Mouse (Mus musculus) CH12.LX (cell line): ENCODE measurements around the gene Wdpcp.

Experiments used
- CHD2 ChIP-seq: IDR thresholded peaks from 2 replicates; pipeline ENCODE4 v1.6.1; 2011; ENCODE audit warnings: low read length, improper control_type of control experiment
- CTCF ChIP-seq, 2 experiments: IDR thresholded peaks in 1 of 2; conservative IDR thresholded peaks in 1 of 2; 2 replicates each; pipeline ENCODE4 v1.5.1; 2011 to 2012; ENCODE audit warnings: low read depth in 2 of 2, low read length in 2 of 2, improper control_type of control experiment in 1 of 2, inconsistent platforms in 1 of 2, mild to moderate bottlenecking in 1 of 2, moderate library complexity in 1 of 2
- E2F4 ChIP-seq: IDR thresholded peaks from 2 replicates; pipeline ENCODE4 v1.6.1; 2011; ENCODE audit warnings: low read depth, low read length, improper control_type of control experiment; ENCODE audit not compliant: insufficient replicate concordance
- MAX ChIP-seq: IDR thresholded peaks from 2 replicates; pipeline ENCODE4 v1.6.1; 2011; ENCODE audit warnings: low read length, improper control_type of control experiment
- MEF2A ChIP-seq: IDR thresholded peaks from 2 replicates; pipeline ENCODE4 v1.6.1; 2014; ENCODE audit warnings: low read depth, mild to moderate bottlenecking, inconsistent platforms, low read length, improper control_type of control experiment, borderline replicate concordance
- MYC ChIP-seq: IDR thresholded peaks from 2 replicates; pipeline ENCODE4 v1.6.1; 2011; ENCODE audit warnings: low read depth, mild to moderate bottlenecking, improper control_type of control experiment, low read length
- NELFE ChIP-seq: IDR thresholded peaks from 2 replicates; pipeline ENCODE4 v1.6.1; 2011; ENCODE audit warnings: low read depth, low read length, improper control_type of control experiment
- PAX5 ChIP-seq: IDR thresholded peaks from 2 replicates; pipeline ENCODE4 v1.6.1; 2012; ENCODE audit warnings: low read length, inconsistent platforms, mixed read lengths
- POLR2A ChIP-seq: IDR thresholded peaks from 2 replicates; pipeline ENCODE4 v1.6.1; 2011; ENCODE audit warnings: low read depth, mild to moderate bottlenecking, improper control_type of control experiment, low read length
- TCF12 ChIP-seq: IDR thresholded peaks from 2 replicates; pipeline ENCODE4 v1.6.1; 2014; ENCODE audit warnings: low read depth, mild to moderate bottlenecking, inconsistent platforms, low read length, improper control_type of control experiment
- UBTF ChIP-seq: IDR thresholded peaks from 2 replicates; pipeline ENCODE4 v1.6.1; 2012; ENCODE audit warnings: low read depth, mild to moderate bottlenecking, inconsistent platforms, low read length, improper control_type of control experiment, moderate library complexity
- USF1 ChIP-seq: IDR thresholded peaks from 2 replicates; pipeline ENCODE4 v1.6.1; 2014; ENCODE audit warnings: low read depth, mild to moderate bottlenecking, inconsistent platforms, low read length, improper control_type of control experiment

DNA sequence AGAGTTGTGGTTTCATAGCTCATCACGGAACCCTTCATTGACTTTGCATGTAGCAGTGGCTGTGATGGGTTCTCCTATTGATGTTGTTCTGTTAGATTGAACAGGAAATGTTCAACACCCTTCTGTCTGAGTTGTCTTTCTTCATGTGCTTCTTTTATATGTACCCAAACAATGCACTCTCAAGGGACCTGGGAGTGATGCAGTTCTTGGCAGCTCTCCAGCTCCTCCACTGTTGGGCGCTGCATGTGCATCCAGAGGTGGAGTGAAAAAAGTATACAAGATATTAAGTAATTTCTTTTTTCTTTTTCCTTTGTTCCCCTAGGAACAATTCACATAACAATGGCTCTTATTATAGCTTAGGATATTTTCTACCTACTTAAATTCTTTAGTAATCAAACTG lies 118.7 kb downstream of the Wdpcp start:
- TF ChIP-seq MAX (no peak), PAX5 (no peak), CTCF (conservative IDR thresholded peaks at IDR 0.05 in 1 of 2, IDR thresholded peaks at IDR 0.05 in 1 of 2; ENCODE audit: low read depth in 2 of 2, low read length in 2 of 2) (no peak), UBTF (no peak), MEF2A (no peak), TCF12 (no peak), POLR2A (no peak), NELFE (no peak), E2F4 (no peak), USF1 (no peak), MYC (no peak), CHD2 (no peak)
